Mouse (Mus musculus) limb, embryonic 14.5 days (tissue): ENCODE results near the gene Grik1. TPM values are rescaled to one million over a fixed set of nuclear protein-coding genes. Genes with fewer than 3 reads are reported as not detected.

Experiments
- ATAC-seq: fragments of 200-750 bp; cut with Nextera tagmentation; 2 replicates; pipeline ENCODE4 v1.8.0; 2017; ENCODE audit warnings: low read depth, moderate number of reproducible peaks, moderate TSS enrichment; ENCODE audit not compliant: low FRiP score
- DNase-seq: peaks from one replicate; pipeline ENCODE4 v3.0.0-alpha.2; 2015; ENCODE audit warnings: low spot score
- H3K27ac ChIP-seq: fragments of 300-500 bp; sonication (generic); replicated peaks from 2 replicates; pipeline ENCODE4 v1.5.1; 2014; ENCODE audit warnings: low read depth, mild to moderate bottlenecking, low read length, moderate library complexity, mixed read lengths
- H3K27me3 ChIP-seq: fragments of 300-500 bp; sonication (generic); 2 replicates; pipeline ENCODE4 v1.6.1; 2014; ENCODE audit warnings: low read length, mixed read lengths; ENCODE audit not compliant: control insufficient read depth, insufficient read depth
- H3K36me3 ChIP-seq: fragments of 300-500 bp; sonication (generic); 2 replicates; pipeline ENCODE4 v1.6.1; 2014; ENCODE audit warnings: mild to moderate bottlenecking, low read length, moderate library complexity, mixed read lengths; ENCODE audit not compliant: control insufficient read depth, insufficient read depth
- H3K4me1 ChIP-seq: fragments of 300-500 bp; sonication (generic); 2 replicates; pipeline ENCODE4 v1.6.1; 2014; ENCODE audit warnings: antibody characterized with exemption, low read length, mixed read lengths; ENCODE audit not compliant: control insufficient read depth, insufficient read depth
- H3K4me2 ChIP-seq: fragments of 300-500 bp; sonication (generic); replicated peaks from 2 replicates; pipeline ENCODE4 v1.6.1; 2014; ENCODE audit warnings: low read depth, mild to moderate bottlenecking, low read length, moderate library complexity; ENCODE audit not compliant: severe bottlenecking
- H3K4me3 ChIP-seq: fragments of 300-500 bp; sonication (generic); replicated peaks from 2 replicates; pipeline ENCODE4 v1.5.1; 2014; ENCODE audit warnings: low read length
- H3K9ac ChIP-seq: fragments of 300-500 bp; sonication (generic); 2 replicates; pipeline ENCODE4 v1.6.1; 2014; ENCODE audit warnings: mild to moderate bottlenecking, low read depth, low read length, moderate library complexity; ENCODE audit not compliant: severe bottlenecking
- H3K9me3 ChIP-seq: fragments of 300-500 bp; sonication (generic); 2 replicates; pipeline ENCODE4 v1.6.1; 2016; ENCODE audit warnings: low read length; ENCODE audit not compliant: control insufficient read depth
- POLR2A ChIP-seq: fragments of 200-500 bp; IDR thresholded peaks from 2 replicates; pipeline ENCODE4 v1.8.0; 2012; ENCODE audit warnings: inconsistent platforms, mild to moderate bottlenecking, moderate library complexity, borderline replicate concordance; ENCODE audit not compliant: insufficient read depth, insufficient read length; ENCODE audit errors: extremely low read depth
- WGBS: fragments of 180-500 bp; shearing (Covaris S2); extraction: QIAGEN DNeasy Blood & Tissue Kit; methylation state at CpG from one replicate; pipeline ENCODE4 v1.1.7; 2014; 5-methylcytosine and 5-hydroxymethylcytosine counted together
- polyA plus RNA-seq, 2 experiments: library from polyadenylated mRNA; depleted of rRNA in 1 of 2; stranded (reverse) in 1 of 2; unstranded in 1 of 2; fragments of >200 nt; fragmentation: Nextera tagmentation in 1 of 2; extraction: Ambion mirVana in 1 of 2; gene quantifications; 2 replicates each; pipeline versions ENCODE4 v1.2.1 to v1.2.3; 2012 to 2014

Gene Grik1
- polyA plus RNA-seq, 2 experiments: 1.8 to 2.2 TPM

GRCm38 (mm10) chr16:88125098-88125497 lies 165.0 kb downstream of the Grik1 start:
- TF ChIP-seq POLR2A: no peak
- Histone ChIP-seq H3K9ac (no peak overlapping the region), H3K36me3 (no peaks in the 10 kb centered on the region), H3K4me2 (no peak overlapping the region), H3K27ac (no peak overlapping the region), H3K4me3 (no peak overlapping the region), H3K9me3 (no peaks in the 10 kb centered on the region; the same call in 1 of the 2 replicates), H3K4me1 (no peaks in the 10 kb centered on the region), H3K27me3 (no peaks in the 10 kb centered on the region)
- DNase-seq: no peak
- WGBS: 86% methylated on average over 4 of the region's 4 CpGs
- no peak for ATAC-seq

- 30% methylated on average over 8 of the region's 8 CpGs for WGBS
- TF ChIP-seq POLR2A: no peak
- peak overlapping the region; percentile 18; the same call in 1 of the 2 replicates for H3K4me2 ChIP-seq
- peak overlapping the region; percentile 11; the same call in 1 of the 2 replicates for H3K27ac ChIP-seq
- ATAC-seq (peak; percentile 80), DNase-seq (peak; percentile 73)
- H3K9me3 ChIP-seq: no peaks in the 10 kb centered on the region
- H3K4me1 ChIP-seq: peaks cover 13% of the 10 kb centered on the region
- H3K36me3 ChIP-seq: no peaks in the 10 kb centered on the region
- H3K9ac ChIP-seq: no peak overlapping the region
- no peaks in the 10 kb centered on the region for H3K27me3 ChIP-seq
- H3K4me3 ChIP-seq: no peak overlapping the region
Measured at GRCm38 (mm10) chr16:88112551-88113138, 177.4 kb downstream of the Grik1 start.

GRCm38 (mm10) chr16:88111459-88111858 lies 178.6 kb downstream of the Grik1 start:
- no peak for TF ChIP-seq POLR2A
- Histone ChIP-seq H3K36me3 (no peaks in the 10 kb centered on the region), H3K4me2 (no peak overlapping the region), H3K9ac (no peak overlapping the region), H3K4me1 (peaks cover 13% of the 10 kb centered on the region), H3K9me3 (no peaks in the 10 kb centered on the region), H3K4me3 (no peak overlapping the region), H3K27me3 (no peaks in the 10 kb centered on the region), H3K27ac (no peak overlapping the region)
- 9% methylated on average over 3 of the region's 3 CpGs for WGBS
- DNase-seq: no peak
- ATAC-seq: no peak; the same call in 1 of the 2 replicates

GRCm38 (mm10) chr16:88094206-88094789 lies 195.8 kb downstream of the Grik1 start:
- ATAC-seq: no peak
- 66% methylated on average over 5 of the region's 5 CpGs for WGBS
- no peak for TF ChIP-seq POLR2A

GRCm38 (mm10) chr16:88087280-88087679 lies 202.8 kb downstream of the Grik1 start:
- TF ChIP-seq POLR2A: no peak
- Histone ChIP-seq H3K9me3 (no peaks in the 10 kb centered on the region), H3K4me2 (no peak overlapping the region), H3K27me3 (no peaks in the 10 kb centered on the region), H3K4me1 (no peaks in the 10 kb centered on the region), H3K27ac (no peak overlapping the region), H3K36me3 (no peaks in the 10 kb centered on the region), H3K4me3 (no peak overlapping the region), H3K9ac (no peak overlapping the region)
- WGBS: 59% methylated on average over 7 of the region's 7 CpGs
- DNase-seq: no peak
- ATAC-seq: no peak

More at GRCm38 (mm10) chr16:88094206-88094789, 195.8 kb downstream of the Grik1 start:
- H3K27ac ChIP-seq: no peak overlapping the region
- no peaks in the 10 kb centered on the region for H3K9me3 ChIP-seq
- DNase-seq: no peak
- no peaks in the 10 kb centered on the region; the same call in 1 of the 2 replicates for H3K4me1 ChIP-seq
- H3K4me3 ChIP-seq: no peak overlapping the region
- no peaks in the 10 kb centered on the region for H3K27me3 ChIP-seq
- H3K4me2 ChIP-seq: no peak overlapping the region
- H3K9ac ChIP-seq: no peak overlapping the region
- H3K36me3 ChIP-seq: no peaks in the 10 kb centered on the region
